Mouse (Mus musculus) T-helper 1 cell (primary cell): ENCODE data around the gene Lyar.

Experiments
- in situ Hi-C: fragments of 300-600 bp; cut with MboI, MseI; formaldehyde crosslinking; loops from one replicate; pipeline ENCODE4 v1.15.1; 2025; ENCODE audit warnings: high pct_unique_total_duplicates

The Lyar gene

DNA sequence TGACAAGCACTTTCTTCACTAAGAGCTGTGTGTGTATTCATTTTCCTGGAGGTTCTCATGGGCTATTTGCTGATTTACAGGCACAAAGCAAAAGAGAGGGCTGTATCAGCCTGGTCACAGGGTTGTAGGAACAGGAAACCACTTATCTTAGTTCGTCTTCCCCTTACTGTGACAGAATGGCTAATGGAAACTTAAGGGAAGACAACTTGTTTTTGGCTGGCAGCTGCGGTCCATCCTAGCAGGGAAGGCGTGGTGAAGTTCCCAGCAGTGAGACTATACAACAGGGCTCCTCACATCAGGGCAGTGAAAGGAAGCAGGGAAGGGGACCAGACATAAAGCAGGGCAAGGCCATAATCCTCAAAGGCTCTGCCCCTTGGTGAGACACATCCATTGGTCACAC, 35.4 kb downstream of the Lyar start:
- in situ Hi-C loops: no loop called here

DNA sequence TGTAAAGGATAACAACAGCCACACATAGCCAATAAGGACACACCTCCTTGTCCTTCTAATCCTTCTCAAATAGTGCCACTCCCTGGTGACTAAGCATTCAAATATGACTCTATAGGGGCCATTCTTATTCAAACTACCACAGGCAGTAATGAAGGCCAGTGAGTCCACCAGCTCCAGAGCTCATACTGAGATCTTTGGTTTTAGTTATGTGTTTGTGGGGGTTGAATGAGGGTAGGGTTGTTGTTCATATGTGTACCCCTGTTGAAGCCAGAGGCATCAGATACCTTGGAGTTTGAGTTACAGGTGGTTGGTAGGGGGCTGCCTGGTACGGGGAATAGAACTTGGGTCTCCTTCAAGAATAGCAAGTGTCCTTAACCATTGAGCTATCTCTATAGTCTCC, 36.3 kb downstream of the Lyar start:
- in situ Hi-C loops: no loop called here

DNA sequence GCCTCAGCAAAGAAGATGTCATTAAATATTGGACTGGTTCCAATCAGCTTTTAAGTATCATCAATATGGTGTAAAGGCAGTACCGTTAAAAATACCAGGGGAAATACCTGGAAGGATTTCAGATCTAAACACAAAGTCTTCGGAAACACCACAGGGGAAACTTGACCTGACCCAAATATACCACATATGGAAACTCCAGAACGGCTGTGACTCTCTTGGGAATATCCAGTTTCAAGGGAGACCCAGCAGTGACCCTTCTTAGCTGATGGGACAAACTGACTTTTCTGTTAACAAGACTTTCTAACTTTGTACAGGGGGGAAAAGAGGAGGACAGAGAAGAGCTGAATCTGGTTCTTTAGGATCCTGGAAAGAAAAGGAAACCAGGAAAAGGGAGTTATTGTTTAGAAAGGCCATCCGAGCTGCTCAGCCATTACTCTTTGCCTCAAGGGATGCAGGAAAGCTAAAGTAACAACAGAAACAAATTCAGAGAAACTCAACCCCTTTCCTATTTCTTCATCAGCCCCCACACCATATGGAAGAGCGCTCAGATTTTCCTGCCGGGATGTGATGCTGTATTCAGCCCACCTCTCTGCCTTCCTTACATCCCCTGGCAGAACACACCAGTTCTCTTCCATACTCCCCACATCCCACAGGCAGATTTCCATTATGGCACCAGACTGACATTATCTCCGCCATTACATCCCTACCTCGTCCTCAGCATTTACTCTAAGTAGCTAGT, 37.9 kb downstream of the Lyar start:
- in situ Hi-C loops: no loop called here

DNA sequence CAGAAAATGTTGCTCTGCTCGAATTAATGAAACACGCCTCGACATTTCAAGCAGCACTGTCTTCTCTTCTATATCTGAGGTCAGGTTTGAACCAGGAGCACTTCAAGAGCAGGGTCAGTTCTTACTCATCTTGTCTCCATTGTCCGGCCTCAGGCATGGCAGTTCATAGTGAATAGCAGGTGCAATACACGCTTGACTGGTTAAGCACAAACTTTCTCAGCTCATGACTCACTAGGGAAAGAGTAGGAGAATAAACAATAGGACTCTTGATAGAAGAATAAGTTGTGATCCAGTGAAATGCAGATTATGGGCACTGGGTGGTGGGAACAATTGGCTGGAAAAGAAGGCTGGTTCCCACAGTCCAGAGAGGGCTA, 38.5 kb downstream of the Lyar start:
- in situ Hi-C loops: no loop called here

DNA sequence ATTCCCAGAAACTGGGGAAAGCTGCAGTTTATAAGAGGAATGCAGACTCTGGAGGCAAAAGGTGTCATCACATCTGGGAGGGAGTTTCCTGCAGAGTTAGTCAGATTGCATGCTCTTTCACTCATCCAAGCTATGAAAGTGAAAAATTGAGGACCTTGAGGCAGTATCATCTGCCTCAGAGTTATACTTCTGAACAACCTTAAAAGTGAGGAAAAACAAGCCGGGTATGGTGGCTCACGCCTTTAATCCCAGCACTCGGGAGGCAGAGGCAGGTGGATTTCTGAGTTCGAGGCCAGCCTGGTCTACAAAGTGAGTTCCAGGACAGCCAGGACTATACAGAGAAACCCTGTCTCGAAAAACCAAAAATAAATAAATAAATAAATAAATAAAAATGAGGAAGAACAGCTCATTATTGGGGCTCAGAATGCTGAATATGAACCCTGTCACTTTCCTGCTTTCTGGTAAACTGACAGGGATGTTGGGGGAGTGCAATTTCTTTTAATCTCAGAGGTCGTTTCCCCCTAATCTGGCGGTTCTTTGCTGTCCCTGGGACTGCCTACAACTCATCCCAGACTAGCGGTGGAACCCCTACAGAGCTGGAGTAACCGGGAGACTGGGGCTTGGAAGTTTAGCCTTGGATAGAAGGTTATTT, 39.3 kb downstream of the Lyar start:
- in situ Hi-C loops: no loop called here

DNA sequence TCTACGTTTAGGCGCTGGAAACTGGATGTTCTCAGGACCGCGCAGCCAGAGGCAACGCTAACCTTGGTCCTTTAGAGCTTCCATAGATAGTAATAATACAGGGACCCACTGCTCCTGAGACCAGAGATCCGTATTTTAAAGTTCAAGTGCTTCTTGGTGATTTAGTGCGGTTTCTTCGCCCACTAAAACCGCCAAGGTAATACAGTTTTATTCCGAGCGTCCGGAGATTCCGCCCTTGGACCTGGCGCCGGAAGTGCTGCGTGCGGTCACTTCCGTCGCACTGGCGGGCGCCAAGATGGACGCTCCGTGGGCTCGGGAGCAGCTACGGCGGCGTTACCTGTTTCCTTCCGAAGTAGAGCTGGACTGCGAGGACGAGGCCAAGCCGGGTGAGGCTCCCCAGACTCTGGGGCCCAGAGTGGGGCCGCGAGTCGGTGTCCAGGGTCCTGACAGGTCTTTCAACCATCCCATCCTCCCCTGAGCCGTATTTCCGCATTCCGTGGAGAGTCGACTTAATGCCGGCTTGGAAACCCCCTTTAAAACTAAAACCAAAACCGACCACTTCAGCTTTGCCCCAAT, 39.9 kb downstream of the Lyar start, which contains the start of gene Tmem128:
Tmem128 (plus strand) TSS at position 79 of the 576 bp plus-strand sequence.
- in situ Hi-C loops: no loop called here

DNA sequence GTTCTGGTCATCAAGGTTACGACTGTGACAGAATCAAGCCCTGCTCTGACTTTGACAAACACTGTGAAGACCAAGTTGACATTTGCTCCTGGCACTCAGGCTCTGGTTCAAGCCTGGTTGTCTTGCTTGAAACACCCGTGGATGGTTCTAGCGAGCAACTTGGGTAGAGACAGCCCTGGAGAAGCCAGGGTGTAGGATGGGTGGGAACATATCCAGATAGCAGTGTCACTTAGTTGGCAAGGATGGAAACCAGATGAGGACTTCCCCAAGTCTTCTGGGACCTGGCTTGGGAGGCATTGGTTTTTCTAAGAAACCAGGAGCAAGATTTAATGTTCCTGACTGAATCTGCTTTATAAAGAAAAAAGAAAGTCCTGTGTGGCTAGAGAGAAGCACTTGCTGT, 50.7 kb downstream of the Lyar start:
- in situ Hi-C loops: no loop called here

DNA sequence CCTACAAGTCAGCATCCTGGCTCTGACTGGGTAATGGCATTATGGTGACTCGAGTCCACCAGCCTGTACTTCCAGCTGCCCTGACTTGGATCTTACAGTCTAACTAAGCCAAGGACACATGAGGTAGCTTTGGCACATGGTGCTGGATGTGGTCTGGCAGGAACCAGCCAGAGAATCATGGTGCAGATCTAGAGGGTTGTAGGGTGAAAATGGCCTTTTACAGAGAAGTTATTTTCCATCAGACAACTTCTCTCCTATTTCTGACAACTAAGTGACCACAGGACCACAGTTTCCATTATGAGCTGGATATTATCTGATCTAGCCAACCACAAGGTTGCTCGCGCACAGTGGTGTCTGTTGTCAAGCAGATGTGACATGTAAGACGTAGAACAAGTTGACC, 53.6 kb downstream of the Lyar start:
- in situ Hi-C loops: no loop called here

DNA sequence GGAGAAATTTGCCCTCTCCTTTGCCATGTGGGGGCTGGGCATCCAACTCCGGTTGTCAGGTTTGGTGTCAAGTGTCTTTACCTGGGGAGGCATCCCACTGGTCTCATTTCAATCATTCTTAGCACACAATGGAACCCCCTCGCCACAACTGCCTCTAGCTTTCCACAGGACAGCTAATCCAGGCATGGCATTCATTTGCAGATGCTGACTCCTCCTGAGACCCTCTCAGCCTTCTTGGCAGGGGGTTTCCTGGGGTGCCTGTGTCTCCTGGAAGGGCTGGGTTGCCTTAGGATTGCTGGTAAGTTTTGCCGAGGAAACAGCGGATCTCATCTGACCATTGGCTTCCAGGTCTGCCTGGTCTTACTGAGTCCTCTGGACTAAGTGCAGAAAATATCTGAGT, 55.5 kb downstream of the Lyar start, which contains the start of gene Otop1:
Otop1 (plus strand) TSS at position 202 of the 400 bp plus-strand sequence.
- in situ Hi-C loops: no loop called here

DNA sequence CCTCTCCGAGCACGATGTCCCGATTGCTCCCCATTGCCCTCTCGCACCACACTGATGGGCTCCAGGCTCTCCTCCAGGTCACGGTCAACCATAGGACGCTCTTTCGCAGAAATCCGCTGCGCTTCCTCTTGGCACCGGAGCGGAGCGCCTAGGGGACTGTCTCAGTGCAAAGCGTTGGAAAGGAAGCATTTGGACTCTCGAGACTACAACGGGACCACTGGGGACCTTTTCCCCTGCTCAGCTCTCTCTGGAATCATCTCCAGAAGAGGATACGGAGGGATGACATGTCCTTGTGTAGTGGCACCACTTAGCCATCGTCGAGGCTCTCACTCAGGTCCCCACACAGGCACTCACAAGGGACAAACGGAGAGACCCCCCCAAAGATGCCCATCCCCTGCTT, 56.2 kb downstream of the Lyar start:
- in situ Hi-C loops: no loop called here

DNA sequence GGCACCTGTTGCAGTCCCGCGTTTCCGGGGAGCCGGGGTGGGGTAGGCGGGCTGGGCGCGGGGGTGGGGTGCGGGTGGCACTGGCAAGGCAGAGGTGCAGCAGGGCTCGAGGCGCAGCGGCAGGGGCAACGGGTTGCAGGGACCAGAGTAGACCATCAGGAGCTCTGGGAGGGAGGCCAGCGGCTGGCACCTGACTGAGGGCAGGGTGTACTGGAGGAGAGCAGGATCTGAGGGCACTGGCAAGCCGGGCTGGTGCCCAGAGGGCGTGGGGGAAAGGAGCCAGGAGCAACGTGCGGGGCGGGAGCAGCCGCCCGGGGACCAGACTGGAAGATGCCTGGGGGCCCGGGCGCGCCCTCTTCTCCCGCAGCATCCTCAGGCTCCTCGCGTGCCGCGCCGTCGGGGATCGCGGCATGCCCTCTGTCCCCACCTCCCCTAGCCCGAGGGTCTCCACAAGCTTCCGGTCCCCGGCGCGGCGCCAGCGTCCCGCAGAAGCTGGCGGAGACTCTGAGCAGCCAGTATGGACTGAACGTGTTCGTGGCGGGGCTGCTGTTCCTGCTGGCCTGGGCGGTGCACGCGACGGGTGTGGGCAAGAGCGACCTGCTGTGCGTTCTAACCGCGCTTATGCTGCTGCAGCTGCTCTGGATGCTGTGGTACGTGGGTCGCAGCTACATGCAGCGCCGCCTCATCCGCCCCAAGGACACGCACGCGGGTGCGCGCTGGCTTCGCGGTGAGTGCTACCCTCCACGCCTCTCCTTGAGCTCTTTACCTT, 57.0 kb downstream of the Lyar start:
- in situ Hi-C loops: no loop called here

DNA sequence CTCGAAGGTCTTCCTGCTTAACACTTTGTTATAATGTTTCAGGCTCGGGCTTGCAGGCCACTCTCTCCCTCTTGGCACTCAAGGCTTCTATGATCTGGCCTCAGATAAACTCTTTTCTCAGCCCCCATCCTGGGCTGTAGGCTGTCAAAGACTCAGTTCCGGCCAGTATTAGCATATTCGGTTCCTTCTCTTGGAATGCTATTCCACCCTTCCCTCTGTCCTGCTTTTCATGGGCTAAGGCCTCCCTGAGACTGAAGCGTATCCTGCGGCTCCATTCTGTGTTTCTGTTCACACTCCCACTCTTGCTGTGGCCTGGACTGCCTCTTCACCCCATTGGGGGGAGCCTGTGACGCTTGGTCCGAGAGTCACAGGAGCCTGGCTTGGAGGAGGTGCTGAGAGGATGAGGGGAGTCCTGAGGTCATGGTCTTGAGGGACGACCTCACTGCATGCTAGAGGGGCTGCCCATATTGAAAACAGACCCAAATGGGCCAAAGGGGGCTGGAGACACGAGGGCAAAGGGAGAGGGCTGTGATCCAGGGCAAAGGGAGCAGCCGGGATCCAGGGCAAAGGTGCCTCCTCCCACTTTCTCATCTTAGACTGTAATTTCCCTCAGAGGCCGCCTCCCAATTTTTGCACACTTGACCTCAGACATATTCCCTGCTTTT, 57.8 kb downstream of the Lyar start:
- in situ Hi-C loops: no loop called here

DNA sequence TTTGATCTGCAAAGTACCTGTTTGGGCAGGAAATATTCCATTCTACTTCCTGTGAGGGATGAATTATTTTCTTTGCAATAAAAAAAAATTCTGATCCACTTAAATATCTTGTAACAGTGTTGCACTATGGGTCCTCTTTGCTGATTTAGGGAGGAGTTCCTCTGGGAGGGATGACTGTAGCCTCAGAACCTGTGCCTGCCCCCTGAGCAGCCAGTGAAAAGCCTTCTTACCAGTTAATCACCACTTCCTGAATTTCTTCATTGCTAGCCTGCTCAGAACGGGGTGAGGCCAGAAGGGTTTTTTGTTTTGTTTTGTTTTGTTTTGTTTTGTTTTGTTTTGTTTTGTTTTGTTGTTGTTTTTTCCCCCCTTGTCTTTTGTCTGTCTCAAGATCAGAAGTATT, 59.8 kb downstream of the Lyar start:
- in situ Hi-C loops: no loop called here
